Mouse (Mus musculus) leukemia stem cell, adult 10-12 weeks (primary cell): ENCODE measurements around the gene Kdm7a. TPM values are rescaled to one million over a fixed set of nuclear protein-coding genes. Genes with fewer than 3 reads are reported as not detected.

ENCODE experiments used
- polyA plus RNA-seq: library from polyadenylated mRNA; stranded (reverse); fragments of >175 nt; gene quantifications from 2 replicates; pipeline ENCODE4 v1.2.3, GENCODE M21; 2012; ENCODE audit warnings: low replicate concordance

Gene Kdm7a
- polyA plus RNA-seq = 0.84 and 4.1 TPM in 2 replicates

DNA sequence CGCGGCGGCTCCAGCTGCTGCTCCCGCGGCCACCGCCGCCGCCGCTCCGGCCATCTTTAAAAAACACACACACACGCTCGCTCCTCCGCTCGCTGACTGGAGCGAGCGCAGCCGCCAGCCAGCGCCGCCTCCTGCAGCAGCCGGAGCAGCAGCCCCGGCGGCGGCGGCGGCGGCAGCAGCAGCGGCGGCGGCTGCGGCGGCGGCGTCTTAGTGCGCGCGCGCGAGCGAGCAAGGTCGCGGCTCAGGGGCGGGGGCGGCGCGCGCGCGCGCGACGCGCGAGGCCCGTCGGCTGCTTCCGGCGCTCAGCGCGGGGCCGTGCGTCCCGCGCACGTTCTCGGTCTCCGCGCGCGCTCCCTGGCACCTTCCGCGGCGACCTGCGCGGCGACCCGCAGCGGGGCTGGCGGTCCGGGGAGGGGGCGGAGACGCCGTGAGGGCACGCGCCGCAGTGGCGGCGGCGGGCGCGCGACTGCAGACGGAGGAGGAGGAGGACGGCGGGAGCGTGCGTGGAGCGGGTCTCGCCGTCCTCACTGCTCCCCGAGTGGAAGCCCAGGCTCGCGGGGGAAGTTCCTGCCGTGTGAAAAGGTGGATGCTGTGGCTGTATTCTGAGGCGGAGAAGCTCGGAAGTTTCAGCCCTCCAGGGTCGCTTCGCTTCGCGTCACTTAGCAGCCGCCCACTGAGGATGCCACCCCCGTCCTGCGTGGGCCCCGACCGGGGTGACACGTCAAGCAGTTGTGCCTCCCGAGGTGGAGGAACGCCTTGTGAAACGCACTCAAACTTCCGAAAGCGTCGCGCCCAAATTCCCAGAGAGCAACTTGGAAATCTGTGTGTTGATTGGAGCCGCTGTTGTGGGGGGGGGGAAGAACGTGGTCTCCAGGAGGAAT is at the start of gene Kdm7a:
TSS of gene Kdm7a (minus strand) at position 209 of the 881 bp plus-strand sequence.

DNA sequence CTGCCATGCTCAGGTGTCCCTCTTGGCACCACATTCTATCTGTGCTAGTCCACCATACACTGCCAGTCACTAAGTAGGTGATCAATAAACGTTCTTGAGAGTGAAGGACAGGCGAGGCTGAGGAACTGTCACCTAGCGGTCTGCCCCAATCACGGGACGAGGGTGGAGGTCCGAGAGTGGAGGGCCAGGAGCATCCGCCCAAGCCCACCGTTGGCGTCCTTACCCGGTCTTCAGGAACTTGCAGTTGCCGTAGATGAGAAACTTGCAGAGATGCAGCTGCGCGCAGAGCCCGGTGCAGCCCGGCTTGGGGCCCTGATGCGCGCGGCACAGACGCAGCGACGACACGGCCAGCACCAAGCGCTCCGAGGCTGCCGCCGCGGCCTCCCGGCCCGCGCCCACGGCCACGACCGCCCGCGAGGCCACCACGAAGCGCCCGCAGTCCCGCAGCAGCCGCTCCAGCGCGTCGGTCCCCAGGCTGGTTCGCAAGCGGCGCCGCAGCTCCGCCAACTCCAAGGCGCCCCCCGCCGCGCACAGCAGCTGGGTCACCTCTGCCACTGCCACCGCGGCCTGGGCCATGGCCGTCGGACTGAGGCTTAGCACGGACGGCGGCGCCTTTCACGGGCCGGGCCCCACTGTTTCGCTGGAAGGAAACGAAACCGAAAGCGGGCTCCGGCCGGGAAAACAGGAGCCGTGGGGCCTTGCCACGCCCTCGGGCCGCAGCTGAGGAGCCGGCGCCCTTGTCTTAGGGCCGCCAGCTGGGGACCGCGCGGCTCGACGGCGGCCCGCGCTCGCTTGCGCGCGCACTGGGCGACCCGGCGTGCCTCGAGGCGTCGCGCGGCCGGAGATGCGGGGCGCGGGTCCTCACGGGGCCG is 88.8 kb downstream of the Kdm7a start, which contains the start of gene Parp12:
TSS of gene Parp12 (minus strand) at position 766 of the 872 bp plus-strand sequence.

Other genes starting within 250 kb of the Kdm7a start
- 1.5 and 2.2 TPM in 2 replicates for gene Parp12, start 88.4 kb downstream of the Kdm7a start, polyA plus RNA-seq
- 4.0 and 4.7 TPM in 2 replicates for gene Slc37a3, start 170.9 kb upstream of the Kdm7a start, polyA plus RNA-seq
- 0.18 and 0.83 TPM in 2 replicates for gene Rab19, start 174.4 kb upstream of the Kdm7a start, polyA plus RNA-seq
- 171 and 247 TPM in 2 replicates for gene Mkrn1, start 213.7 kb upstream of the Kdm7a start, polyA plus RNA-seq